8 mouse cellular contexts compared by ENCODE assay signal in the genomic region with DNA sequence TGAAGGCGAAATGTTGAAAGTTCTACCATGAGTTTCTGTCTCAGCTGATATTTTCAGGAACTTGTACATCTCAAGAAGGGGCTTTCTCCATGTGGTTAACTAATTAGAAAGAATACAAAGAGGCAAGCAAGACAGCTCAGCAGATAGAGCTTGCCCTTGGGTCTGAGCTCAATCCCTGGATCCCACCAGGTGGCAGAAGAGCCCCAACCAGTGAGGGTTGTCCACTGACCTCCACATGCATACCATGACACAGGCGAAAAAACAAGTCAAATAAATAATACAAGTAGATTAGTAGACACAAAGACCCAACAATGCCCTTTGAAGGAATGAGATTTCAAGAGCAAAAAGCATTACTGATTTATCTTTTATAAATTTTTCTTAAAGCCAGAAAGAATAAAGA.
A peak's percentile ranks its signal among the peaks of the same experiment; 100 is the strongest.
DNase-seq lines count a peak whose midpoint lies in the region; ATAC-seq lines count a peak whose summit lies in the region.

No protein-coding gene starts in this region.

- intact Hi-C loops in heart, postnatal 25 days (cut with DNase I): loop anchor here (5.0 kb wide), 1 partner anchor 191 kb away; no protein-coding TSS in a partner anchor

- no peaks in the 10 kb centered on the region for H3K36me3 ChIP-seq in splenic B cell, adult 2 months (ENCODE audit: control insufficient read depth, insufficient read depth, low read length, poor library complexity, severe bottlenecking)

- peak; percentile 28 for DNase-seq in gastrocnemius, adult 18-20 months (ENCODE audit: low spot score)
- DNase-seq in gastrocnemius, postnatal 25 days: no peak
- DNase-seq in lung, postnatal 10 days: peak; percentile 5
- DNase-seq in lung, postnatal 25 days (ENCODE audit: low spot score): no peak
- DNase-seq in adrenal gland, postnatal 25 days: peak; percentile 12
- peak; percentile 63 for DNase-seq in splenic B cell, adult 2 months (ENCODE audit: low read depth, low spot score)
- no peak for DNase-seq in heart, postnatal 25 days (ENCODE audit: low spot score)

- no peak for ATAC-seq in activated CD4-positive, CD25-positive, alpha-beta regulatory T cell, adult 4 months

- H3K27me3 ChIP-seq in splenic B cell, adult 2 months (ENCODE audit: control insufficient read depth, insufficient read depth, low read length, poor library complexity, severe bottlenecking): no peaks in the 10 kb centered on the region; the same call in 1 of the 2 replicates

Comparison
In these comparisons a context has a peak if more than half of its experiments do, and no peak if none do; other contexts are left out.
1. DNase-seq: peak in gastrocnemius, adult 18-20 months (single experiment), lung, postnatal 10 days (single experiment), adrenal gland, postnatal 25 days (single experiment) and splenic B cell, adult 2 months (single experiment); none in gastrocnemius, postnatal 25 days (single experiment), lung, postnatal 25 days (single experiment) and heart, postnatal 25 days (single experiment).